Mouse (Mus musculus) adrenal gland, postnatal 36 days (tissue): ENCODE measurements around the gene Fmo4. TPM values are rescaled to one million over a fixed set of nuclear protein-coding genes. Genes with fewer than 3 reads are reported as not detected.
A peak's percentile ranks its signal among the peaks of the same experiment; 100 is the strongest.

ENCODE experiments used
- DNase-seq, 2 experiments: peaks; one replicate each; pipeline ENCODE4 v3.0.0; 2021; ENCODE audit warnings: mixed read lengths in 1 of 2
- total RNA-seq, 2 experiments: library from RNA; stranded (reverse); gene quantifications; 2 replicates each; pipeline ENCODE4 v1.2.3; 2021

Gene Fmo4
- total RNA-seq, 2 experiments from 2014 or later = 0.93 to 1.1 TPM

DNA sequence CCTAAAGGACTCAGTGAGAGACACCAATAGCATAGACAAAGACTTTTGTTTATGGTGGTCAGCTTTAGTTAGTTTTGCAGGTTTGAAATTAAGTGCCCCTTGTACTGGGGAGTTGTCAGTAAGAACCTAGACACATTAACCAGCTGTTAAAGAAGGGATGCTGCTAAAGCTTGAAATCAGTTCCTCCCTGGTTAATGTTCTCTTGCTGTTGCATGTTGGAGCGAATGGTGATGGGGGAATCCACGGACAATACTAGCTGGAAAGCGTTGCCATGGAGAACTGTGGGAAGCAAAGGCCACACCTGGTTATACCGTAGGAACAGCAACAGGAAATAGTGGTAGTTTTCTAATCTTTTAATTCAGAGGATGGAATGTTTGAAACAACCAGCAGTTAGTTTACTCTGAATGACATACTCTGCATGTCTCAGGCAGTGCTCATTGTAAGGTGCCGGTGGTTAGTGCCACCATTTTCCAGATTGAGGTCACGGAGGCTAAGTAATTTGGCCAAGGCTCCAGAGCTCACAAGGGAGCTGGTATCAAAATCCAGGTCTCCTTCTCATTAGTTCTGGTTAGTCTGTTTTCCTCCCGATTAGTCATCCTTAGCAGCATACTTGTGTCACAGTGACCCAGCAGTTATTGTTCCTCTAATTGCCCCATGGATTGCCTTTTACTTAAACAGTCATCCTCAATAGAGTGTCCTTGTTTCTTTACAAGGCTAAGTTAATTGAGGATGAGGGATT lies 21.3 kb downstream of the Fmo4 start:
- peak in 1 of 2 experiments; percentile 10 for DNase-seq

DNA sequence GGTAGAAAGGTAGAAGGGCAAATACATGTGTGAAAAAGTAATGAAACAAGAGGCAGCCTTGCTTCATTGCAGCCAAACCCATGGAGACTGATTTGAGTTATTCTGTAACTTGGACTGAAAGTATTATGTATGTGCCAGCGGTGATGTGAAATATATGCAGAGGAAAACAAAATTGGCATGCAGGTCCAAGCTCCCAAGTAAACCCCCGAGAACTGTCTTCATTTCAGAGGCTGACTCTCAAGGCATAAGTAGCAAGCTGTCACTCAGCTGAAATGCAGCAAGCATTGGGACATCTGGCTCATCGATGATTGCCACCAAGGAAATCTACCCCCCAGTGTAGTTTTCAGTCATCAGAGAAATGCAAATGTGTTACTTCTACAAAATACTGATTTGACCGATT lies 28.6 kb downstream of the Fmo4 start:
- no peak for DNase-seq

DNA sequence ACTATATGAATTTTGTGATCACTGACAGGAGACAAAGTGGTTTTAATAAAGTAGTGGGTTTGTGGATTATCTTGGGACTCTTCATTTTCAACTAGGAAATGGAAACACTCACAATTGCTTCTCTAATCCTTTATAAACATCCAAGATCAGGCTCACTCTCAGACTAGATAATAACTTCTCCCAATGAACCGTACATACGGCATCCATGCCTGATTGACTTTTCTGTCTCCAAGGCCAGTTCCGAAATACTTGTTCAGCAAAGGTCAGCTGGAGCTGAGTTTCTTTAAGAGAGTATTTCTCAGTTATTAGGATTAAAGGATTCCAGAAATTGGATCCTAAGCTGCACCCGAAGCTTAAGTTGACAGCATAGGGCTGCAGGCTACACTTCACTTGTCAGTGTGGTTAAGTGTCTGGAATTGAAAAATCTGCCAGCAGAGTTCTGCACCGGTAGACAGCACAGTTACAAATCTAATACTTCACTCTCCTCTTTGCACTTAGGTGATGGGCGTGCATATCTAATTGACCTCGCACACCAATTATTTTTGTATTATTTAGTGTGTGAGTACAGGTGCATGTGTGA lies 30.0 kb downstream of the Fmo4 start:
- DNase-seq = no peak

DNA sequence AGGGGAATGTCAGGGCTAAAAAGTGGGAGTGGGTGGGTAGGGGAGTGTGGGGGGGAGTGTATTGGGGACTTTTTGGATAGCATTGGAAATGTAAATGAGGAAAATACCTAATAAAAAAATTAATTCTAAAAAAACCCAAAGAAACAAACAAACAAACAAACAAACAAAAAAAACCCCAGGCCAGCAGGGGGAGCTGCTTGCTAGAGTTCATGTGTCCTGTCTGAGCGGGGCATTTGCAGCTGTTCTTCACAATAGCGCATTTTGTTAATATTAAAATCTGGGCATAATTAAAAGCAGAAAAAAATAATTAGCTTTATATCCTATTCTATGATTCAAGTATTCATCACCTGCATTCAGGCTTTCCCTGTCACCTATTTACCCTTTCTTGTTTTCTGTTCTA lies 32.7 kb downstream of the Fmo4 start:
- DNase-seq = peak in 1 of 2 experiments; percentile 19

DNA sequence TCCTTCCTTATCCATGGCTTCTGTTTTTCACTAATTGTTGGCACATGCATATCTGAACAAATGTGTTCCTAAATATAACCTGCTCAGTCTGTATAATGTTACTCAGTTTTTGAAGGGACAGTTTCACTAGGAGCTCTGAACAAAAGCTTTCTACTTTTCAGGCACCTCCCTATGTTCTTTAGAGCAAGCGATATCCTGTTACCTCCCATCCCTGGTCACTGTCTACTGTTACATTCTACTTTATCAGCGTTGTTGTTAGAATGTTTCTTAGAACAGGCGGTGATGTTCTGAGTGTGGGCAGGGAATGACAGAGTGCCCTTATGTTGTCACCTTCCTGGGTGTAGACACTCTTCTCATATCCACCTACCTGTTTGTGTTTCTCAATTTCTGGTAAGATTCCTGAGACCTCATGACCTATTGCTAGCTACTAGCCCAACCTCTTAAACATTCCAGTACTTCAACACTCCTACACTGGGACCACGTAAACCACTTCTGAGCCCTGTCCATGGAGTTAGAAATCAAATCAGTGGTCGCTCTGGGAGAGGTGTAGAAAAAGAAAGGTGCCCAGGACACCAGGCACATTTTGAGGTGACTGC lies 35.7 kb downstream of the Fmo4 start:
- no peak for DNase-seq

DNA sequence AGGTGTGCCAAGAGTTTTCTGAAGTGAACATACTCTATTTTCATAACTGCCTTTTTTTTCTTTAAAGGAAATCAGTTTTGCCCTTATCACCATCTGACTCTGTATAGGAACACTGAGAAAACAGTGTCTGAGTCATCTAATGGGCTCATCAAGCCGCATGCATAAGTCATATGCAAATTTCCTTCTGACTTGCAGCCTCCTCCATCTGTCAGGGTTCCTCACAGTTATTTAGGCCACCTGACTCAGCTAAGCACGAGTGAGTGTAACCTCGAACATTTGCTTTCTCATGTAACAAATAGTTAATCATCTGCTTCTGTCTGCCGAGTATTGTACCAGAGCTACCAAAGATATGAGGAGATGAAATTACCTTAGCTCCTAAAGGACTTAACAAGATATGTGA lies 40.1 kb downstream of the Fmo4 start:
- DNase-seq = peak; percentile 7 to 27

DNA sequence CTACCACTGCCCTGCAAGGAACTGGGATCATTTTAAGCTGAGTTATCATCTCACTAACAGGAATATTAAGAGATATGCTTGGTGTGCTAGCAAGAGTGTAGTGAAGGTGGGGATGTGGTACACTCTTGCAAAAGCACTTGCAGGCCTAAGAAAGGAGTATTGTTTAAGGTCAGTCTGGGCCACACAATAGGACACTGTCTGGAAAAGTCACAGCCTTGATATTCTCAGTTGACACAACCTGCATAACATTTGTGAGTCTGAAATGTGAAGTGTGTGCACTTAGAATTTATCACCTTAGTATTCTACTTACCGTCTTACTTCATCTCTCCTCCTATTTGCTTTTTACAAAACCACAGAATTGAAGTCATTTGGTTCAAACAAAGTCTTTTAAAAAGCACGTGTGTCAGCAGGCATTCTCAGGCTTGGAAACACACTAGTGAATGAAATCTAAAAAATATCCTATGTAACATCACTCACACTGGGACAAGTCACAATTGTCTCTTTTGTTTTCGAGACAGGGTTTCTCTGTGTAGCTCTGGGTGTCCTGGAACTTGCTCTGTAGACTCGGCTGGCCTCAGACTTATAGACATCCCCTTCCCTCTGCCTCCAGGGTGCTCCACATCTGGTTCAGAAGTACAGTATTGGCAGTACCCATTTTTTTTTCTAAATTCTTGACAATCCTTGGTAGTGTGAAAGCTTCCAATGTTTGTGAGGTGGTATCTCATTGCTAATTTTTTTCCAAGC lies 42.0 kb downstream of the Fmo4 start:
- no peak for DNase-seq

DNA sequence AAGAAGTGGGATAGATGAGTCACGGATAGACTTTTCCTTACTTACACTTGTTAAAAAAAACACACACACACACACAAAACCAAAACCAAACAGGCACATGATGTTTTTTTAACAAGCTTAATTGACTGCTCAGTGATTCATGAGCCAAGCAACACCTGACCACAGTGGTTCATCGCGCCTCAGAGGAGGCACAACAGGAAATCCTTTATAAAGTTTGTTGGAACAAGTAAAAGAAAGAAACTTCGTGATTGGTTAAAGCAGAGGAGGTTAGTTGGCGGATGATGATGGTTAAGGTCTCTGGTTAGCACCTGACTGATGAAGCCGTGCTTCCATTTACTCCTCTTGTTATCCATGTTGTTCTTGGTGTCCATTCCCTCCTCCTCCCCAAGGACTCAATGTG lies 61.8 kb downstream of the Fmo4 start:
- DNase-seq = no peak

DNA sequence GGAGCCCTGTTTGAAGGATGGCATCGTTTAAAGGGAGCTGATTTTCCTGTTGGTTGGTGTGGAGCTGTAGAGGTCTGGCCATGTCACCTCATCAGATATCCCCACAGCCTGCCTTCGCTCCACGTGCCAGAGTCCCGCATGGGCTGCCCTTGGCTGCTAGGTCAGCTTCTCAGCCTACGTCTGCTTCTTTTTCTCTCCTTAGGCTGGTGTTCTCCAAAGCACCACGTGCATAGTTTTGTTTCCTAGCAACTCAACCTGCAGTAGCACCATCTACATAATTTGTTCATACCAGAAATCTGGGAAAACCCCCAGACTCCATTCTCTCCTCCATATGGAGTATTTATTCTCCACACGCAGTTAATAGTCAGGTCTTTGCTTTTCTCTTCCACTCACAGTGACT lies 64.2 kb downstream of the Fmo4 start:
- DNase-seq = no peak

DNA sequence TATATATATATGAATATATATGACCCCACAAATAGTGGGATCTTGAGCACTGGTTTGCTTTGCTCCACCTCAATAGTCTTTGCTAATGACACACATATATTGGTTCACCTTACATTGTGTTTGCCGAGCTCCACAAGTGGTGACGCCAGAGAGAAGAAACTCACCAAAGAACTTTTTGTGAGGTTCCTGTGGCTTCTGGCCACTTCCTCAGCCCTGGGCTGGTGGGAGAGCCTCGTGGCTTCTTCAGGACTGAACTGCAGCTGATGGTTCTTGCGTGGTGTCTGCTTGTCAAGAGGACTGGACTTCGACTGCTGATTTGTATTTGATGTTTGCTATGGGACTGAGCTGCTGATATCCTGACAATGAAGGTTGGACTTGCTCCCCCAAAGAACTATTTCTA lies 65.0 kb downstream of the Fmo4 start:
- DNase-seq = no peak

Other genes with a start within 250 kb of the Fmo4 start
- gene Vamp4, start 243.5 kb downstream of the Fmo4 start, total RNA-seq = 10 to 100 TPM; 41.4 to 41.6 TPM
- 1 to 10 TPM; 2.5 to 3.3 TPM for gene Myoc, start 174.8 kb downstream of the Fmo4 start, total RNA-seq
- not detected for gene Myocos, start 155.8 kb downstream of the Fmo4 start, total RNA-seq
- gene Prrc2c, start 73.4 kb downstream of the Fmo4 start, total RNA-seq = 100 to 1,000 TPM; 148 to 161 TPM
- 100 to 1,000 TPM; 158 to 352 TPM for gene Fmo1, start 52.6 kb upstream of the Fmo4 start, total RNA-seq
- gene Fmo2, start 84.8 kb upstream of the Fmo4 start, total RNA-seq = 10 to 100 TPM; 40.5 to 47.1 TPM
- gene Fmo6, start 123.5 kb upstream of the Fmo4 start, total RNA-seq = not detected
- under 1 TPM in 1 of 2 experiments, not detected in 1; 0.13 TPM for gene Fmo3, start 170.6 kb upstream of the Fmo4 start, total RNA-seq